Mouse (Mus musculus): ENCODE measurements around the gene Mrpl48.

Mrpl48 gene

DNA sequence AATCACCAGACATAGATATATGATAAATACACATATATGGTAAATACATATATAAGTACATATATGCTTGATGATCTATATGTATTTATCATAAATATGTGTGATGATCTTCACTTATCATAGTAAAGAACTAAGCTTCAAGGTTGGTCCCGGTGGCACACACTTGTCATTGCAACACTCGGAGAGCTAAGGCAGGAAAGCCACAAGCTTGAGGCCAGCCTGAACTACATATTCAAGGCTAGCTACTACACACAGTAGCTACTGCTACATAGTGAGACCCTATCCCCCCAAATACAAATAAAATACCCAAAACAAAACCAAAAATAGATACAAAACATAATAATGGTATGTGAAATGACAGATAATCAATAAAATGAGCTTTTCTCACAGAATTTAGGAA is 72.3 kb downstream of the Mrpl48 start:
- no peak for DNase-seq (ENCODE audit: low spot score in 2 of 2)

DNA sequence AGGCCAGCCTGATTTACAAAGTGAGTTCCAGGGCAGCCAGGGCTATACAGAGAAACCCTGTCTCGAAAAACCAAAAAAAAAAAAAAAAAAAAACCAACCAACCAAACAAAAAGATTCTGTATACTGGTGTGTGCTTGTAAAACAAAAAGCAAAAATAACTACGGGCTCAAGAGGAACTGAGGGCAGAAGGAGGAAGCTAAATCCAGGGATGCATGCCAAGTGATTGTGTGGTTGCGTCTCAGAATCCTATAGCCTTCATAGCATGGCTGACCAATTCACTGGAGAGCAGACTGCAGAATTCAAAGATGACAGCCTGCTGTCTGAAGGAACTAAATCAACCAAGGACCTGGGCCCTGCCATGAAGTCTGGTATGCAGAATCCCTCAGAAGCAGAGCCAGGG is 73.9 kb downstream of the Mrpl48 start:
- DNase-seq (ENCODE audit: low spot score in 2 of 2): no peak

DNA sequence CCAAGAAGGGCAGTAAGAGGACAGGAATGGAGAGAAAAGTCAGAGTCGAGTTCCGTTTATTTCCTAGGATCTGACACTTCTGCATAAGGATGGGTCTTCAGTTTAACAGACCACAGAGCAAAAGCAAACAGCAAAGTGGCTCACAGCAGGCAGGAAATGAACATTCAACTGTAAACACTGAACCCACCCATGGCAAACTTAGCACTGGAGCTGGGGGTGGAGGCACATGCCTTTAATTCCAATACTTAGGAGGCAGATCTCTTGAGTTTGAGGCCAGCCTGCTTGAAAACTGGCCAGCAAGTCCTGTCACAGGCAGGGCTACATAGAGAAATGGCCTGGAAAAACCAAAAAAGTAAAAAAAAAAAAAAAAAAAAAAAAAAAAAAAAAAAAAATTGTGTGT is 74.6 kb downstream of the Mrpl48 start:
- no peak for DNase-seq (ENCODE audit: low spot score in 2 of 2)

DNA sequence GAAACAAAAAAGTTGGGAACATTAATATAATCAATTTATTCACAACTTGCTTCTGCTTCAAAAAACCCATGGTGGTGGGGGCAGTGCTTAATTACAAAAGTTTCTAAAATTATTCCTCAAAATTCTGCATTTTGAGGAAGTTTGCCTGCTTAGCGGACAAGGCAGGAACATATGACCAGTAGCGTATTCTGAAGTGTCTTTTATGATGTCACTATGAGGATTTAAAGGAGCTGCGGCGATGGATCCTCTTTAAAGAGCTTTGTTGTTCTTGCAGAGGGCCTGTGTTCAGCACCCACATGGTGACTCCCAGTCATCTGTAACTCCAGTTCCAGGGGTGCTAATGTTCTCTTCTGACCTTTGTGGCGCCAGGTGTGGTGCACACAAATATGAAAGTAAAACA is 77.3 kb downstream of the Mrpl48 start:
- DNase-seq (ENCODE audit: low spot score in 2 of 2): no peak

DNA sequence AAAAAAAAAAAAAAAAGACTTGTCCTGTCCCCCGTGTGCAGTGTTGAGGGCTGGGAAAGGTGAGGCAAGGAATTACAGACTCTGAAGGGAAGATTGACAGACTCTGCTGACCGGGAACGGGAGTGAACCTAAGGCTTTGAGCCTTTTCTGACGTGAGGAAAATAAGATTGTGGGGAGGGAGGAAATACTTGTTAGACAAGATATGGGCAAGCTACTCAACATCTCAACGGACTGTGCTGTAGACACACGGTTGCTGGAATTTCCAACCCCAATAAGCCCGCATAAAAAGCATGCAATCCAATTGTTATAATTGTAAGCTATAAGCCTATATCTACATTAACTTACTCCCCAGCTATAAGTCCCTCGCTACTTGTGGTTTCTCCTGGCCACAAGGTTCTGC is 83.4 kb downstream of the Mrpl48 start:
- no peak for DNase-seq (ENCODE audit: low spot score in 2 of 2)

DNA sequence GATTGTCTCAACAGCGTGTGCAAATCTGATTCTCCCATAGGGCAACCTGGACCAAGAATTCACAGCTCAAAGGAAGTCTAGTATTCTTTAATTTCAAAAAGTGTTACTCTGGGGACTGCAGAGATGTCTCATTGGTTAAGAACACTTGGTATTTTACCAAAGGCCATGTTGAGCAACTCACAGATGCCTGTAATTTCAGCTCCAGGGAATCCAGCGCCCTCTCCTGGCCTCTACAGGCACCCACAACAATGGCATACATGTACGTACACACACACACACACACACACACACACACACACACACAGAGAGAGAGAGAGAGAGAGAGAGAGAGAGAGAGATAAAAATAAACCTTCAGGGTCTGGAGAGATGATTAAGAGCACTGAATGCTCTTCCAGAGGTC is 85.9 kb downstream of the Mrpl48 start:
- DNase-seq (ENCODE audit: low spot score in 2 of 2): no peak

DNA sequence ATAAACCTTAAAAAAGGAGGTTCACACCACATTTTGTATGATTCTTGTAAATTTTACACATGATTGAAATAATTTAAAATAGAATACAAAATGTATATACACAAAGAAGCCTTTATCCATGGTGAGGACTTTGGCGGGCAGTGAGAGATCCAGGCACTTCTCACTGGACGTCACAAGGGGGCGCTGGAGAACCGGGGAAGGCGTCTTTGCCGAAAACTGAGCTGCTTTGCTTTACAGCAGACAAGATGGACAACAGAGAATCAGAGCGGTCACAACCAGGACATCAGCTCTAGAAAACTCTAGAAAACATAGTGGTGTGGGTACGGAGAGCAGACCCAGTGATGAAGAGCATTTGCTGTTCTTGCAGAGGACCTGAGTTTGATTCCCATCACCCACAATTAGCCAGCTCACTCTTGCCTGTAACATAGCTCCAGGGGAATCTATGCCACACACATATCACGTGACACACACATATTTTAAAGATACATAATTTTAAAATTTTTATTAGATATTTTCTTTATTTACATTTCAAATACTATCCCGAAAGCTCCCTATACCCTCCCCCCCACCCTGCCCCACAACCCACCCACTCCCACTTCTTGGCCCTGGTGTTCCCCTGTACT is 87.3 kb downstream of the Mrpl48 start:
- peak; percentile 43 to 44 for DNase-seq (ENCODE audit: low spot score in 2 of 2)

DNA sequence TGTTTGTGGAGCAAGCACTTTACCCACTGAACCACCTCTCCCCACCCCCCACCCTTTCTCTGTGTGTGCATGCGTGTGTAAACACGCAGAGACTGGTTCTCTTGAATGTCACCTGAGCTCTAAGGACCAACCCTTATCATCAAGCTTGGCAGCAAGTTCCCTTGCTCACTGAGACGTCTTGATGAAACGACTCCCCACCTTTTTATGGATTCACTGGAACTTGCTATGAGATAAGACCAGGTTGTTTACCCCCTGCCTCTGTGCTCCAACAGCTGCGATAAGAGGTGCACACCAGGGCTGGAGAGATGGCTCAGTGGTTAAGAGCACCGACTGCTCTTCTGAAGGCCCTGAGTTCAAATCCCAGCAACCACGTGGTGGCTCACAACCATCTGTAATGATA is 87.9 kb downstream of the Mrpl48 start:
- DNase-seq (ENCODE audit: low spot score in 2 of 2): no peak

DNA sequence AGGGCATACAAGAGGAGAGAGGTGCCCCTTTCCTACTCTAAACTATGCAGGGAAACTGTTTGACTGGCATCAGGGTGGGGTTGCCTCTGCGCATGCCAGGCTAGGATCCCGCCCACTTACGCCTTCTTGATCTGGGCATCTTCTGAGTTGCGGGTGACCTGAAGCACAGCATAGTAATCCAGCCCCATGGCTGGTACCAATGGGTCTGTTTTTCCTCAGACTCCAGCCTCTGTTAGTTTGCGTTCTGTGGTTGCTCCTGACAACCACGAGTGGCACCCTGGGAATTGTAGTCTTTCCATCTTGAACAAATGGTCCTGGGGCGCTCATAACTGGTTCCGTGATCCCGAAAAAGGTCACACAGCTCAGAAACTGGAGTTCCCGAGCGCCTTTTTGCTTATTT is 93.5 kb downstream of the Mrpl48 start, which contains the start of gene Dnajb13:
Dnajb13 (minus strand) TSS at position 388 of the 400 bp plus-strand sequence.
- no peak for DNase-seq (ENCODE audit: low spot score in 2 of 2)

DNA sequence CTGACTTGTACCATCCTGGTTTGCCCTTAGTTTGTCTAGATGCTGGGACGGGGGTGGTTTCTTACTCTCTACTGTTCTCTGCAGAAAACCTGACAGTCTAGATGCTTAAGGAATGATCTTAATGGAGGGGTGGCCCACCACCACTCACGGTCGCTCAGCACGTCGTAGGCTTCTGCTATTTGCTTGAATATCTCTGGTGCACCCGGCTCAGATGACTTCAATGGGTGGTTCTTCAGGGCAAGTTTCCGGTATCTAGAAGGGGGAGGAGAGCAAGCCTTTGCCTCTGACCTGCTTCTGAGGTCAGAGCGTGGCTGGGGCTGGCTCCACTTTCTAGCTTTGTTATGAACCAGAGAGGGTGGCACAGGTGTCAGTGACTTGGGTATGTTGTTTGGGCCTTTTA is 96.5 kb downstream of the Mrpl48 start:
- no peak for DNase-seq (ENCODE audit: low spot score in 2 of 2)

DNA sequence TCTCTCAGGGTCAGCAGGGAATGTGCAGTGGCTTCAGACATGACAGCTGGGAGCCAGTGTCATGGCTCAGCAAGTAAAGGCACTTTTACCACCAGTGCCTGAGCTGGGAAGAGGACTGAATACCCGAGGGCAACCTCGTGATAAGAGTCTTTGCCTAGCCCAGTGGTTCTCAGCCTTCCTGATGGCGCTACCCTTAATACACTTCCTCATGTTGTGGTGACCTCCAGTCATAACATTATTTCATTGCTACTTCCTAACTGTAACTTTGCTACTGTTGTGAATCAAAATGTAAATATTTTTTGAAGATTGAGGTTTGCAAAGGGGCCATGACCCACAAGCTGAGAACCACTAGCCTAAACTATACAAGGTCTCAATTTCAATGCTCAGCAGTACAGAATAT is 99.4 kb downstream of the Mrpl48 start:
- no peak for DNase-seq (ENCODE audit: low spot score in 2 of 2)

DNA sequence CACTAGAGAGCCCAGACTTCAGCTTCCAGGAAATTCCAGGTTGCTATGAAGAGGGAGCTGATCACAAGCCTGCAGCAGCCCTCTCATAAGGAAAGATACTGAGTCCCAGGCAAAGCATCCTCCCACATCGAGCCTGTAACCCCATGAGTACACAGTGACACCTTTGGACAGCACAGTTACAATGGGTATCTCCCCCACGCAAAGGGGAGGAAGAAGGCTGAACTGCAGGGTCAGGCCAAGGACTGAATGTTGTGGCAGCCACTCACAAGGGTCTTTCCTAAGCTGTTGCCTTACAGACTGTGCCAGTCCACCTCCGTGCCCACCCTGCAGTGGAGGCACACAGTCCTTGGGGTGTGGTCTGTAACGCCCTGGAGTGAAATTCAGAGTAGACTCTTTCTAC is 101.6 kb downstream of the Mrpl48 start:
- no peak for DNase-seq (ENCODE audit: low spot score in 2 of 2)

DNA sequence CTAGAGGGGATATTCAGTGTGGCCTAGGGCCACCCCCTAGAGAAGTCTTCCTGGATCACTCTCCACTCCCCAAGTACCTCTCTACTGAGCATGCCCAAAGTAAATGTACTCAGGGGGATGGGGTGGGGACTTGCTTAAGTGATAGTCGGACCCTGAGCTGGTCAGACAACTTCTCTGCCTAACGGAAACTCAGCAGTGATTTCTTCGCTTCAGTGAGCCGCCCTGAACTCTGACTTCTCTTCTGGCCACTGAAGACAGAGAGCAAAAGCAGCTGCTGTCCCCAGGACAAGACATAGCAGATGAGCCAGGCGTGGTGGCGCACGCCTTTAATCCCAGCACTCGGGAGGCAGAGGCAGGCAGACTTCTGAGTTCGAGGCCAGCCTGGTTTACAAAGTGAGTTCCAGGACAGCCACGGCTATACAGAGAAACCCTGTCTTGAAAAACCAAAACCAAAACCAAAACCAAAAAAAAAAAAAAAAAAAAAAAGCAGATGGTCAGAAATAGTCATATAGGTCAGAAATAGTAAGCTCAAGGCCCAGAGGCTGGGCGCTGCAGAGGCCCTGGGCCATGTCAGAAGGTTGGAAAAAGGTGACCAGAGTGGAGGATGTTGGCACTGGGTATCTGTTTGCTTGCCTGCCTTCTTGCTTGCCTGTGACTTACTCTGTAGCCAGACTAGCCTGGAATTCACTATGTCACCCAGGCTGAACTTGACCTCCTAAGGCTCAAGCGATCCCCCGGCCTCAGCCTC is 103.2 kb downstream of the Mrpl48 start:
- DNase-seq (ENCODE audit: low spot score in 2 of 2): no peak

DNA sequence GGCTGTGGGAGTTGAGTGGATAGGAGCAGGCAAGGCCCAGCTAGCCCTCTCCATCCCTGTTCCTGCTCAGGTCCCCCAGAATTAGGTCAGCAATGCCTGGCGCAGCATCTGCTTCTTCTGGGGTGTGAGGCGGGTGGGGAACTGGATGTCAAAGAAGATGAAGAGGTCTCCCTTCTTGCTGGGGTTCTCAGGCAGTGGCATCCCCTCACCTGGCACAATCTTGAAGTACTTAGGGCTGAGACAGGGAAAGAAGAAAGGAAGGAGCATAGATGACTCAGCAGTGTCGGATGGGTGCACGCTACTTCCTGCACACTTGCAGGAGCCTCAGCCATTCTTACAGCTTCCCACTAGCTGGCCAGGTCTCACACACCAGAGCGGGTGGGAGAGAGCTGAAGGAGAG is 105.0 kb downstream of the Mrpl48 start:
- DNase-seq (ENCODE audit: low spot score in 2 of 2): no peak

DNA sequence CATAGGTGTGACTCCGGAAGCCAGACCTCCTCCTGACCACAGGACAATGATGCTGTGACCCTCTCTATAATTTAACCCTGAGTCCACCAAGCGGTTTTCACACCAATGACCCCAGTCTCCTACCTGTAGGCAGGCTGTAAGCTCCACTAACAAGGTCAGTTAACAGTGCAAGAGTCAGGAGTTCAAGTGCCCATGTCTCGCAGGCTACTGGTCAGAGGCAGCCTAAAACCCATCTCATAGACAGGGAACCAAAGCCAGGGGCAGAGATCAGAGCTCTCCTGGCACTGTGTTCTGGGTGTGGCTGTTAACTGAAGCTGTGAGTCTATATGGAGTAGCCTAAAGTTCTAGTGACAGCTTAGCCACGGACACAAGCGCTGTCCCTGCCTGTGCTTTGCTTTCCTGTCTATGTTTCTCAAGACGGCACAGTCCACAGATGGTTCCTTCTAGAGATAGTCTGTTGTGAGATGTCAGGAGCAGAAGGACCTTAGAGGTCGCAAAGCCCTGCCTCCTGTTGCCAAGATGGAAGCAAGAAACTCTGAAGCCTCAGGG is 105.7 kb downstream of the Mrpl48 start:
- no peak for DNase-seq (ENCODE audit: low spot score in 2 of 2)

DNA sequence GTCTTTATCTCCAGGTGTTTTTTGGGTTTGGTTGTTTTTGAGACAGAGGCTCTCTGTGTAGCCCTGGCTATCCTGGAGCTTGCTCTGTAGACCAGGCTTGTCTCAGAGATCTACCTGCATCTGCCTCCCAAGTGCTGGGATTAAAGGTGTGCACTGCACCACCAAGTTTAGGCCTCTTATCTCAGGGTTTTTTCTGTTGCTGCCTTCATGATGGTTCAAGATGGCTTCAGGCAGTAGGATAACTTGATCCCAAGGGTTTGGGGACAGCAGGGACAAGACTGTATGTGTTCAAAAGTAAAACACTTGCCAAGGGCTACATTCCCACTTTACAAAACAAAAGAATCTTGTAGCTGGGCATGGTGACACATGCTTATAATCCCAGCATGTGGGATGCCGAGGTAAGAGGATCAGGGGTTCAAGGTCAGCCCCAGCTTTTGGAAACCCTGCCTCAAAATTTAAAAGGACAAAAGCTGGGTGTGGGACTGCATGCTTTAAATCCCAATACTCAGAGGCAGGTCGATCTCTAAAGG is 106.2 kb downstream of the Mrpl48 start:
- DNase-seq (ENCODE audit: low spot score in 2 of 2): no peak

DNA sequence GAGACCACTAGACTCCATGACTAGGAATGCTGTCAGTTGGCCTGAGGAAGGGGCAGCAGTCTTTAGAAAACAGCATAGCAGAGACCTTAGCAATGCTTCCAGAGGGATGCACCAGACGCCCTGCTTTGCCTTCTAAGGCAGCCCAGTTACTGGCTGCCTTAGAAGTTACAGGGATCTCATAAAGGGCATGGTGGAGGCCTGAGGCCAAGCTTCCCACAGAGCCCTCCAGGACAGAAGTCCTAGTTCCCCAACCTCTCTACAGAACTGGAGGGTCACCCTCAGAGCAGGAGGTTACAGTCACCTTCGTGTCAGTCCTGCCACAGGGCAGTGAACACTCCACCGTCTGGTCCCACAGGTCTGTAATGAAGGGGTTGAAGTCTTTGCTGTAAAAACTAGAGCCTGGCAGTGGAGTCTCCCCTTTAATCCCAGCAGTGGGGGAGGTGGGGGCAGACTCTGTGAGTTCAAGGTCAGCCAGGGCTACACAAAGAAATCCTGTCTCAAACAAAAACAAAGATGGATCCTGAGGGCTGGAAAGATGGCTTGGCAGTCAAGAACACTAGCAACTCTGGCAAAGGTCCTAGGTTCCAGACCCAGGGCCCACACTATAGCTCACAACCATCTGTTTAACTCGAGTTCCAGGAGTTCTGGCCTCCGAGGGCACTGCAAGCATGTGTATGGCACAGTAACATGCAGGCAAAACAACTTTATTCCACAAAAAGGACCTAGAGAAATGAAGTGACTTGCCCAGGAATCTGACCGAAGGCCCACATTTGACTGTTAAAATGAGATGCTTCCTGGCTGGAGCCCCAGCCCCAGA is 106.9 kb downstream of the Mrpl48 start:
- no peak for DNase-seq (ENCODE audit: low spot score in 2 of 2)

DNA sequence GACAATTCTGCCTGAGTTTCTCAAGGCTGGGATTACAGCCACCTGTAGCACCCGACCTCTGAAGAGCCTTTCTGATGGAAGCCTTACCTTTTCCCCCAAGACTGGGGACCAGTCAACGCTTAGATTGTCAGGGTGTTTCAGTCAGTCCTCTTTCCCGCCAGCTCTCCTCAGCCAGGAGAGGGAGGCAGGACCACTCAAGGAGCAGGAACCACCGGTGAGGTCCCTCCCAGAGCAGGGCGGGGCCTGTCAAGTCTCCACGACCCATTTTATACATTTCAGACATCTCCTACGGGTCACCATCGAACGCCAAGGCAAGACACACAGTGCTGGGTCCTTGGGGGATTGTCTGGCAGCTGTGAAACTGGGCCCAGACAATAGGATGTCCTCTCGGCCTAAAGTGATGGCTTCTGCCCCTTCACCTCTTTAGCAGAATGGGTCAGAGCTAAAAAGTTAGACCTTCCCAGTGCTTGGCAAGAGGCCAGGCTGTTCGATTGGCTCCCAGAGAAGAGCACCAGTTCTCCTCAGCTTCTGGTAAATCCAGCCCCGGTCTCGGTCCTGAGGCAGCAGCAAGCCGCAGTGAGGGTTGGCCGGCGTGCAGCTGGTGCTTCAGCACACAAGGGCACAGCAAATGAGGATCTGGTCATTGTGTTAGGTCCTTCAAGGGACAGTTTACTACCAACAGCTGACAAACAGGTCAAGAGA is 107.7 kb downstream of the Mrpl48 start:
- no peak for DNase-seq (ENCODE audit: low spot score in 2 of 2)

DNA sequence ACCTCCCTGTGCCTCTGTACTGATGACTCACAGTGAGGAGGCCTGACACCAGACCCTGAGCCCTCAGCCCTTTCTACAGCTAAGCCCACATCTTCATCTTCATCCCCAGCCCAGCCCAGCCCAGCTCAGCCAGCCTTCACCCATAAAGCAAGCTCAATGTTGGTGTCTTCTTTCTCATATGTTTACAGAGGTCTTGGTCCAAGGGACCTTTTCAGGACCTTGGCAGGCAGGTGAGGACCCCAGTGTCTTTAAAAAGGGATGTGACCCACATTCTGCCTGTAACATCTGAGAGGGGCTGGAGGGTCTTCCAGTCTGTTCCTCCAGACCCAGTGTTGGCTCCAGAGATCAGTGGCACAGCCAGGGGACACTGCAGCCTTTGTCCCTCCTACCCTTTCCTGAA is 108.6 kb downstream of the Mrpl48 start:
- no peak for DNase-seq (ENCODE audit: low spot score in 2 of 2)

DNA sequence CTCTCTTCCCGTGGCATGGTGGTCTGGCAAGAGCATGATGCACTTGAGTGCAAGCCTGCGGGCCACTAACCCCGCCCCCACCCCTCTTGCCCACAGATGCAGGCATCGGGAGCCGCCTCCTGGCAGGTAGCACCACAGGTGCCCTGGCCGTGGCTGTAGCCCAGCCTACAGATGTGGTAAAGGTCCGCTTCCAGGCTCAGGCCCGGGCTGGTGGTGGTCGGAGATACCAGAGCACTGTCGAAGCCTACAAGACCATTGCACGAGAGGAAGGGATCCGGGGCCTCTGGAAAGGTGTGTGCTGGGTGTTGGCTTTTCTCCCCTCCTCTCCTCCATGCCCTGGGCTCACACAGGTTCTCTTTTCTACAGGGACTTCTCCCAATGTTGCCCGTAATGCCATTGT is 110.1 kb downstream of the Mrpl48 start:
- DNase-seq (ENCODE audit: low spot score in 2 of 2): no peak

DNA sequence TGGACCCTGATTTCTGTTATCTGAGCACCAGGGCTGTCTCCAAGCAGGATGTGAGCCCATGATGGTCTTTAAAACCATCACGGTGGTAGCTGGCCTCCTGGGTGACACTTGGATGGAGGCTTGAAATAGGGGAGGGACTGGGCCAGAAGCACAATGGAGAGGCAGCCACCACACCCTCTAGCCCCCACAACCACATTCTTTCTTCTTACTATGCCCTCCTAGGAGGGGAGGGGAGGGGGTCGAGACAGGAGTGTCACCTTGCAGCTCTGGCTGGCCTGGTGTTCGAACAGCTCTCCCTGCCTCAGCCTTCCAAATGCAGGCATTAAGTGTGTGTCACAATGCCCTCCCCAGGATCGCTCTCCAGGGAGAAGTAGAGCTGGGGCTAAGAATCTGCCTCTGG is 110.7 kb downstream of the Mrpl48 start:
- no peak for DNase-seq (ENCODE audit: low spot score in 2 of 2)

DNA sequence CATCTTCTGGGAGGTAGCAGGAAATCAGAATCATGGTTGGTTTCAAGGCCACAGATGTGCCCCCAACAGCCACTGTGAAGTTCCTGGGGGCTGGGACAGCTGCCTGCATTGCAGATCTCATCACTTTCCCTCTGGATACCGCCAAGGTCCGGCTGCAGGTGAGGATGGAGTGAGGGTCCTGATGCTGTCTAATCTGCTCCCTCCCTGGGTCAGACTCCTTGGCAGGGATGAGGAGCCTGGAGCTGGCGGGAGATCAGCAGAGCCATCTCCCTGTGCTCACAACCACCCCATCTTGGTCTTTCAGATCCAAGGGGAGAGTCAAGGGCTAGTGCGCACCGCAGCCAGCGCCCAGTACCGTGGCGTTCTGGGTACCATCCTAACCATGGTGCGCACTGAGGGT is 111.3 kb downstream of the Mrpl48 start:
- no peak for DNase-seq (ENCODE audit: low spot score in 2 of 2)

Measured in right cerebral cortex, postnatal 36 days (tissue).